Mouse (Mus musculus) midbrain, embryonic 16.5 days (tissue): ENCODE results near the gene Agtrap. TPM values are rescaled to one million over a fixed set of nuclear protein-coding genes. Genes with fewer than 3 reads are reported as not detected.

Source experiments
- ATAC-seq: fragments of 200-750 bp; cut with Nextera tagmentation; 2 replicates; pipeline ENCODE4 v1.8.0; 2017; ENCODE audit warnings: moderate TSS enrichment
- H3K27ac ChIP-seq: fragments of 300-500 bp; sonication (generic); 2 replicates; pipeline ENCODE4 v1.5.1; 2014; ENCODE audit warnings: mild to moderate bottlenecking, low read length, mixed read lengths
- H3K27me3 ChIP-seq: fragments of 300-500 bp; sonication (generic); 2 replicates; pipeline ENCODE4 v1.6.1; 2014; ENCODE audit warnings: low read depth, low read length, mixed read lengths; ENCODE audit not compliant: control insufficient read depth, insufficient read depth
- H3K36me3 ChIP-seq: fragments of 300-500 bp; sonication (generic); 2 replicates; pipeline ENCODE4 v1.6.1; 2014; ENCODE audit warnings: mild to moderate bottlenecking, low read length, moderate library complexity, mixed read lengths; ENCODE audit not compliant: control insufficient read depth, insufficient read depth
- H3K4me1 ChIP-seq: fragments of 300-500 bp; sonication (generic); 2 replicates; pipeline ENCODE4 v1.6.1; 2014; ENCODE audit warnings: mild to moderate bottlenecking, low read length, mixed read lengths; ENCODE audit not compliant: control insufficient read depth, insufficient read depth
- H3K4me2 ChIP-seq: fragments of 300-500 bp; sonication (generic); 2 replicates; pipeline ENCODE4 v1.6.1; 2014; ENCODE audit warnings: mild to moderate bottlenecking, low read length, mixed read lengths
- H3K4me3 ChIP-seq: fragments of 300-500 bp; sonication (generic); 2 replicates; pipeline ENCODE4 v1.5.1; 2014; ENCODE audit warnings: low read depth, mild to moderate bottlenecking, low read length, moderate library complexity, mixed read lengths
- H3K9ac ChIP-seq: fragments of 300-500 bp; sonication (generic); 2 replicates; pipeline ENCODE4 v1.6.1; 2014; ENCODE audit warnings: low read depth, low read length, mixed read lengths
- H3K9me3 ChIP-seq: fragments of 300-500 bp; sonication (generic); replicated peaks from 2 replicates; pipeline ENCODE4 v1.6.1; 2014; ENCODE audit warnings: mild to moderate bottlenecking, low read length, mixed read lengths; ENCODE audit not compliant: control insufficient read depth, poor library complexity, severe bottlenecking
- WGBS: fragments of 180-500 bp; shearing (Covaris S2); extraction: QIAGEN DNeasy Blood & Tissue Kit; methylation state at CpG from one replicate; pipeline ENCODE4 v1.1.7; 2014; 5-methylcytosine and 5-hydroxymethylcytosine counted together
- polyA plus RNA-seq: library from polyadenylated mRNA; unstranded; fragments of >200 nt; fragmentation: Nextera tagmentation; extraction: Ambion mirVana; gene quantifications from 2 replicates; pipeline ENCODE4 v1.2.1, GENCODE M21; 2015

Gene Agtrap
- polyA plus RNA-seq, 1 experiment from 2014 or later: 7.7 TPM

- 88% methylated on average over 5 of the region's 5 CpGs for WGBS
- no peak overlapping the region for H3K9ac ChIP-seq
- H3K9me3 ChIP-seq: no peaks in the 10 kb centered on the region
- H3K4me1 ChIP-seq: no peaks in the 10 kb centered on the region
- no peaks in the 10 kb centered on the region for H3K27me3 ChIP-seq
- ATAC-seq: no peak
- no peak overlapping the region for H3K4me3 ChIP-seq
- no peak overlapping the region for H3K4me2 ChIP-seq
- no peak overlapping the region for H3K27ac ChIP-seq
- no peaks in the 10 kb centered on the region for H3K36me3 ChIP-seq
Observed at GRCm38 (mm10) chr4:148094161-148094560, 6.3 kb upstream of the Agtrap start.

- WGBS: 92% methylated on average over 11 of the region's 11 CpGs
- Histone ChIP-seq H3K27ac (no peak overlapping the region), H3K4me3 (no peak overlapping the region), H3K9ac (no peak overlapping the region), H3K27me3 (no peaks in the 10 kb centered on the region), H3K4me1 (peaks cover 6% of the 10 kb centered on the region), H3K4me2 (no peak overlapping the region), H3K36me3 (no peaks in the 10 kb centered on the region), H3K9me3 (no peaks in the 10 kb centered on the region)
- ATAC-seq: no peak
Observed at GRCm38 (mm10) chr4:148092551-148093271, 4.9 kb upstream of the Agtrap start.

GRCm38 (mm10) chr4:148091181-148091580 lies 3.4 kb upstream of the Agtrap start:
- Histone ChIP-seq H3K9ac (no peak overlapping the region), H3K4me1 (peaks cover 10% of the 10 kb centered on the region), H3K27ac (no peak overlapping the region), H3K9me3 (no peaks in the 10 kb centered on the region), H3K36me3 (no peaks in the 10 kb centered on the region), H3K4me3 (no peak overlapping the region), H3K27me3 (no peaks in the 10 kb centered on the region), H3K4me2 (no peak overlapping the region)
- WGBS: 96% methylated on average over 1 of the region's 1 CpGs
- no peak for ATAC-seq

- no peaks in the 10 kb centered on the region for H3K27me3 ChIP-seq
- H3K4me1 ChIP-seq: peaks cover 10% of the 10 kb centered on the region
- no peaks in the 10 kb centered on the region for H3K9me3 ChIP-seq
- H3K4me3 ChIP-seq: no peak overlapping the region
- H3K9ac ChIP-seq: no peak overlapping the region
- no peak for ATAC-seq
- no peak overlapping the region for H3K27ac ChIP-seq
- H3K4me2 ChIP-seq: no peak overlapping the region
- no peaks in the 10 kb centered on the region for H3K36me3 ChIP-seq
- WGBS: 55% methylated on average over 4 of the region's 4 CpGs
Observed at GRCm38 (mm10) chr4:148089166-148089565, 1.3 kb upstream of the Agtrap start.

- H3K9ac ChIP-seq: peak overlapping the region; percentile 68
- ATAC-seq: no peak; the same call in 1 of the 2 replicates
- no peaks in the 10 kb centered on the region for H3K9me3 ChIP-seq
- peaks cover 10% of the 10 kb centered on the region for H3K4me1 ChIP-seq
- 5% methylated on average over 24 of the region's 30 CpGs for WGBS
- no peak overlapping the region for H3K27ac ChIP-seq
- H3K36me3 ChIP-seq: no peaks in the 10 kb centered on the region
- H3K27me3 ChIP-seq: no peaks in the 10 kb centered on the region
- peak overlapping the region; percentile 53 for H3K4me3 ChIP-seq
- peak overlapping the region; percentile 90 for H3K4me2 ChIP-seq
Observed at GRCm38 (mm10) chr4:148087091-148087906, 532 bp downstream of the Agtrap start.

- 76% methylated on average over 3 of the region's 3 CpGs for WGBS
- H3K9me3 ChIP-seq: no peaks in the 10 kb centered on the region
- H3K27me3 ChIP-seq: no peaks in the 10 kb centered on the region
- H3K4me1 ChIP-seq: peaks cover 10% of the 10 kb centered on the region
- no peak overlapping the region for H3K4me2 ChIP-seq
- no peak for ATAC-seq
- no peak overlapping the region for H3K4me3 ChIP-seq
- no peak overlapping the region for H3K27ac ChIP-seq
- no peak overlapping the region for H3K9ac ChIP-seq
- H3K36me3 ChIP-seq: no peaks in the 10 kb centered on the region
Observed at GRCm38 (mm10) chr4:148085907-148086305, 1.9 kb downstream of the Agtrap start.

GRCm38 (mm10) chr4:148085131-148085906 lies 2.5 kb downstream of the Agtrap start:
- no peak overlapping the region for H3K27ac ChIP-seq
- H3K4me3 ChIP-seq: no peak overlapping the region
- H3K4me2 ChIP-seq: no peak overlapping the region
- H3K4me1 ChIP-seq: peaks cover 10% of the 10 kb centered on the region
- H3K9ac ChIP-seq: no peak overlapping the region
- H3K36me3 ChIP-seq: no peaks in the 10 kb centered on the region
- ATAC-seq: no peak
- 48% methylated on average over 10 of the region's 10 CpGs for WGBS
- no peaks in the 10 kb centered on the region for H3K27me3 ChIP-seq
- H3K9me3 ChIP-seq: no peaks in the 10 kb centered on the region

- WGBS: 27% methylated on average over 8 of the region's 8 CpGs
- no peak for ATAC-seq
- H3K9ac ChIP-seq: no peak overlapping the region
- no peaks in the 10 kb centered on the region for H3K27me3 ChIP-seq
- H3K9me3 ChIP-seq: no peaks in the 10 kb centered on the region
- H3K4me1 ChIP-seq: peaks cover 10% of the 10 kb centered on the region
- H3K4me2 ChIP-seq: no peak overlapping the region
- H3K4me3 ChIP-seq: no peak overlapping the region
- no peak overlapping the region for H3K27ac ChIP-seq
- H3K36me3 ChIP-seq: no peaks in the 10 kb centered on the region
Observed at GRCm38 (mm10) chr4:148084261-148084714, 3.5 kb downstream of the Agtrap start.
